Mouse (Mus musculus) heart, embryonic 11.5 days (tissue): ENCODE results near the gene Gcnt2. TPM values are rescaled to one million over a fixed set of nuclear protein-coding genes. Genes with fewer than 3 reads are reported as not detected.

Experiments
- ATAC-seq: fragments of 200-750 bp; cut with Nextera tagmentation; replicated peaks from 2 replicates; pipeline ENCODE4 v1.8.0; 2017; ENCODE audit warnings: moderate library complexity; ENCODE audit not compliant: insufficient number of reproducible peaks, low FRiP score, low TSS enrichment
- H3K27ac ChIP-seq: fragments of 300-500 bp; sonication (generic); 2 replicates; pipeline ENCODE4 v1.5.1; 2014; ENCODE audit warnings: mild to moderate bottlenecking, low read depth, low read length
- H3K27me3 ChIP-seq: fragments of 300-500 bp; sonication (generic); 2 replicates; pipeline ENCODE4 v1.6.1; 2014; ENCODE audit warnings: mild to moderate bottlenecking, low read length, mixed read lengths; ENCODE audit not compliant: control insufficient read depth, insufficient read depth
- H3K36me3 ChIP-seq: fragments of 300-500 bp; sonication (generic); 2 replicates; pipeline ENCODE4 v1.6.1; 2014; ENCODE audit warnings: mild to moderate bottlenecking, low read length, moderate library complexity, mixed read lengths; ENCODE audit not compliant: control insufficient read depth, insufficient read depth
- H3K4me1 ChIP-seq: fragments of 300-500 bp; sonication (generic); 2 replicates; pipeline ENCODE4 v1.6.1; 2014; ENCODE audit warnings: low read length; ENCODE audit not compliant: control insufficient read depth, insufficient read depth
- H3K4me2 ChIP-seq: fragments of 300-500 bp; sonication (generic); 2 replicates; pipeline ENCODE4 v1.6.1; 2014; ENCODE audit warnings: mild to moderate bottlenecking, moderate library complexity
- H3K4me3 ChIP-seq: fragments of 300-500 bp; sonication (generic); 2 replicates; pipeline ENCODE4 v1.5.1; 2014; ENCODE audit warnings: low read depth, low read length
- H3K9ac ChIP-seq: fragments of 300-500 bp; sonication (generic); 2 replicates; pipeline ENCODE4 v1.6.1; 2014; ENCODE audit warnings: mild to moderate bottlenecking, low read depth, low read length, moderate library complexity
- H3K9me3 ChIP-seq: fragments of 300-500 bp; sonication (generic); replicated peaks from 2 replicates; pipeline ENCODE4 v1.6.1; 2016; ENCODE audit warnings: low read length; ENCODE audit not compliant: control insufficient read depth
- WGBS: fragments of 180-500 bp; shearing (Covaris S2); extraction: QIAGEN DNeasy Blood & Tissue Kit; methylation state at CpG from one replicate; pipeline ENCODE4 v1.1.7; 2014; ENCODE audit not compliant: insufficient replicate concordance; 5-methylcytosine and 5-hydroxymethylcytosine counted together
- polyA plus RNA-seq: library from polyadenylated mRNA; unstranded; fragments of >200 nt; fragmentation: Nextera tagmentation; extraction: Ambion mirVana; gene quantifications from 2 replicates; pipeline ENCODE4 v1.2.1, GENCODE M21; 2014

Gene Gcnt2
- polyA plus RNA-seq, 1 experiment from 2014 or later, result 4.1 TPM

DNA sequence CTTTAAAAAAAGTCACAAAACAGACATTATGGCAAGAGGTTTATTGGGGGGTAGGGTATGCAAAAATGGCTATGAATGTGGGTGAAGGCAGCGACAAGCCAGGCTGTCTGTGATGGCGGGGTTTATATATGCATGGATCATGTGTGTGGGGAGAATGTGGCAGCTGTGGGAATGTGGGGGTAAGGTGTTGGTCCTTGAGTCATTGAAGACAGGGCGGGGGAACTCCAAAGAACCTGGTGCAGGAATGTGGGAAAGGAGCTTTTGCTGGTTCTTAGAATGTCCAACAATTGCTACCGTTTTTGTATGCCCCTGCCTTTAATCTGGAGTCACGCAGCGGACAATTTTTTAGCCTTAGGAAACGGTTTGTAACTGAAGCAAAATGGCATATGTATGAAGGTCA lies 44.5 kb downstream of the Gcnt2 start:
- ATAC-seq, result no peak
- WGBS, result 89% methylated on average over 7 of the region's 7 CpGs

DNA sequence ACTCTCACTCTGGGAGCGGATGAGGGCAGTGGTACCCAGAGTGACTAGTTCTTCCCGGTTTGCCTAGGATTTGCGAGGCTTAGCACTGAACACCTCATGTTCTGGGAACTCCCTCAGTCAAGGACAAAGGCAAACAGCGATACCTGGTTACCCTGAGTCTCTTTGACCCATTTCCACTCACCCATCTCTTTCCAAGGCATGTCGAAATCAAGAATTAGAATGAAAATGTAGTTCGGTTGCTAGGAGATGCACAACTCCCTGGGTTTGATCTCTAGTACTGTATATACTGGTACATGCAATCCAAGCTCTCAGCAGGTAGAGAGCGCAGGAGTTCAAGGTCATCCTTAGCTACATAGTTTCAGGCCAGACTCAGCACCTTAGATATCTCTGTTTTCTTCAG lies 47.0 kb downstream of the Gcnt2 start:
- no peak for ATAC-seq
- H3K4me1 ChIP-seq, result no peaks in the 10 kb centered on the region
- H3K36me3 ChIP-seq, result no peaks in the 10 kb centered on the region
- no peaks in the 10 kb centered on the region for H3K9me3 ChIP-seq
- no peak overlapping the region for H3K9ac ChIP-seq
- H3K27ac ChIP-seq, result no peak overlapping the region
- 83% methylated on average over 7 of the region's 7 CpGs for WGBS
- no peaks in the 10 kb centered on the region for H3K27me3 ChIP-seq
- no peak overlapping the region for H3K4me3 ChIP-seq
- no peak overlapping the region for H3K4me2 ChIP-seq

More for the DNA sequence above, 44.5 kb downstream of the Gcnt2 start:
- no peak overlapping the region for H3K4me3 ChIP-seq
- H3K4me1 ChIP-seq, result no peaks in the 10 kb centered on the region
- no peak overlapping the region for H3K27ac ChIP-seq
- no peak overlapping the region for H3K9ac ChIP-seq
- no peaks in the 10 kb centered on the region for H3K9me3 ChIP-seq
- H3K27me3 ChIP-seq, result no peaks in the 10 kb centered on the region
- H3K4me2 ChIP-seq, result no peak overlapping the region
- H3K36me3 ChIP-seq, result no peaks in the 10 kb centered on the region

DNA sequence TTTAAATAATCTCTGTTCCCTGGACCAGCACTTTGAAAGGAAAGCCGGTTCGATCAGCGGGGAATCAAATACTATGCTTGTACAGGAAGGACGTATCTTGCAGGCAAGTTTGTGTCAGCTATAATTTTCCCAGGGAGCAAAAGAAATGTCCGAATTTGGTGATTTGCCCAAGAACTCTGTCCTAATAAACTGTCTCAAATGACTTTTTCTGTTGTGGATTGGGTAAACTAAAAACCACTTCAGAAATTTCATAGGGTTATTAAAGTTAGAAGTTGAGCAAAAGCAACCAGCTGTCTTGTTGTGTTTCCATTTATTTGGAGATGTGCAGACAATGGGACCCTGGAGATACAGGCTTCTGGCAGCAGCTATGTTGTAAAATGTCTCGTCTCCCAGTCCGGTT lies 47.7 kb downstream of the Gcnt2 start:
- Histone ChIP-seq H3K9ac (no peak overlapping the region), H3K4me1 (no peaks in the 10 kb centered on the region), H3K9me3 (no peaks in the 10 kb centered on the region), H3K36me3 (no peaks in the 10 kb centered on the region), H3K4me3 (no peak overlapping the region), H3K27me3 (no peaks in the 10 kb centered on the region), H3K4me2 (no peak overlapping the region), H3K27ac (no peak overlapping the region)
- no peak for ATAC-seq
- WGBS, result 65% methylated on average over 7 of the region's 7 CpGs

GRCm38 (mm10) chr13:40908044-40908443 lies 48.5 kb downstream of the Gcnt2 start:
- Histone ChIP-seq H3K9ac (no peak overlapping the region), H3K4me1 (no peaks in the 10 kb centered on the region), H3K4me3 (no peak overlapping the region), H3K36me3 (no peaks in the 10 kb centered on the region), H3K4me2 (no peak overlapping the region), H3K9me3 (no peaks in the 10 kb centered on the region), H3K27me3 (no peaks in the 10 kb centered on the region), H3K27ac (no peak overlapping the region)
- WGBS, result 61% methylated on average over 6 of the region's 6 CpGs
- ATAC-seq, result no peak

GRCm38 (mm10) chr13:40909060-40909459 lies 49.5 kb downstream of the Gcnt2 start:
- no peaks in the 10 kb centered on the region for H3K27me3 ChIP-seq
- H3K4me3 ChIP-seq, result no peak overlapping the region
- no peak overlapping the region for H3K27ac ChIP-seq
- WGBS, result 64% methylated on average over 8 of the region's 8 CpGs
- no peaks in the 10 kb centered on the region for H3K9me3 ChIP-seq
- no peak overlapping the region for H3K4me2 ChIP-seq
- H3K4me1 ChIP-seq, result no peaks in the 10 kb centered on the region
- no peaks in the 10 kb centered on the region for H3K36me3 ChIP-seq
- ATAC-seq, result no peak
- no peak overlapping the region for H3K9ac ChIP-seq

- H3K4me3 ChIP-seq, result no peak overlapping the region
- no peaks in the 10 kb centered on the region for H3K36me3 ChIP-seq
- H3K27ac ChIP-seq, result no peak overlapping the region
- H3K9me3 ChIP-seq, result no peaks in the 10 kb centered on the region
- H3K27me3 ChIP-seq, result no peaks in the 10 kb centered on the region
- no peak overlapping the region for H3K4me2 ChIP-seq
- no peak overlapping the region for H3K9ac ChIP-seq
- 86% methylated on average over 6 of the region's 6 CpGs for WGBS
- no peaks in the 10 kb centered on the region for H3K4me1 ChIP-seq
- ATAC-seq, result no peak
Measured at GRCm38 (mm10) chr13:40910047-40910446, 50.5 kb downstream of the Gcnt2 start.

GRCm38 (mm10) chr13:40911951-40912350 lies 52.4 kb downstream of the Gcnt2 start:
- 81% methylated on average over 6 of the region's 6 CpGs for WGBS
- ATAC-seq, result no peak

DNA sequence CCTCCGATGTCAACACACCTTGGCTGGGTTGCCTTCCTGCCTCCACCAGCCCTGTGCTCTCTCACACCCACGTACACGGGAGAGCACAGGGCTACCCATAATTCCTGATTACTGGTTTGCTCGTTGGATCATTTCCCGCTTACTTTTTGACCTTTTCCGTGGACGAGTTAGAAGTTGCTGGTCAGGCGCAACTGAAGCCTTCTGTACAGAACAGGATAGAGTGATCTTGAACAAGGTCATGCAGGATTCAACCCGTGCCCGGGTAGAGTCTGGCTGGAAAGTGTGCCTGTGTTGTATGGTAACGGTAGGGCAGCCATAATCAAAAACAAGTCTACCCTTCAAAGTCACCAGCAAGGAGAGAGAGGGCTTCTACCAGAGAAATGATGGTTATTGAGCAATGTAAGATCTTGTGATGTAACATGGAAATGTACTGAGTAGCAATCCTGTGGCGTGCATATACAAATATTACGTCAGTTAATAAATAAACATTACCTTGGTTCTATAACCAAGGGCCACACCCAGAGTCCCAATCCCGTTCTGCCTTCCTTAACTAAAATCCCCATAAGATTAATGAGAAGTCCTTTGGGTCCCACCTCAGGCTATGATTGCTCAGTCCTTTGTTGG lies 54.0 kb downstream of the Gcnt2 start:
- WGBS, result 88% methylated on average over 14 of the region's 14 CpGs
- Histone ChIP-seq H3K4me3 (no peak overlapping the region), H3K27ac (no peak overlapping the region)

More at GRCm38 (mm10) chr13:40911951-40912350, 52.4 kb downstream of the Gcnt2 start:
- Histone ChIP-seq H3K27ac (no peak overlapping the region), H3K36me3 (no peaks in the 10 kb centered on the region), H3K4me2 (no peak overlapping the region), H3K4me3 (no peak overlapping the region), H3K9me3 (no peaks in the 10 kb centered on the region), H3K9ac (no peak overlapping the region), H3K27me3 (no peaks in the 10 kb centered on the region), H3K4me1 (peaks cover 6% of the 10 kb centered on the region; the same call in 1 of the 2 replicates)

DNA sequence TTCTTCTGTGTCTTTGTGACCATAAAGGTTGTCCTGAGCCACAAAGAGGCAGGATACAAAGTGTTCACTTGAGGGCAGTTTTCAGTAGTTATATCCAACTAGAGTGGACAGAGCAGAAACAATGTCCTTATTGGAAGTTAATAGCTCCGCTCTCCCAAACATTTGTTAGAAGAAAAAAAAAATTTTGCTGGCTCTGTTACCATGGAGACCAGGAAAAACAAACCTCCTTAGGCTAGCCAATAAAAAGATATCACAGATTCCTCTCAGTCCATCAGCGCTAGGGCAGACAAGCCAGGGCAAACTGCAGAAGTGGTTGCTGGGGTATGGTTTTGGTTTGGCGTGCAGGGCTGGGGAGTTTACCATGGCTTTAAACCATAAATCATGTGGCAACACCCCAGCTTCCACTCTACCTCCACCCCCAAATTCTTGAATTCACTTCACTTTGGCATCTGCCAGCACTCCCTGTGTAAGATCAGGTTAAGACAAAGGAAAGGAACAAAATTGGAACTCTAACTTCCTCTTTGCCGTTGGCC lies 54.6 kb downstream of the Gcnt2 start:
- Histone ChIP-seq H3K4me1 (peaks cover 11% of the 10 kb centered on the region; the same call in 1 of the 2 replicates), H3K36me3 (no peaks in the 10 kb centered on the region), H3K9me3 (no peaks in the 10 kb centered on the region), H3K27ac (no peak overlapping the region), H3K9ac (no peak overlapping the region), H3K4me2 (no peak overlapping the region), H3K27me3 (no peaks in the 10 kb centered on the region), H3K4me3 (no peak overlapping the region)
- WGBS, result 74% methylated on average over 4 of the region's 4 CpGs
- no peak for ATAC-seq

More for the DNA sequence above, 54.0 kb downstream of the Gcnt2 start:
- Histone ChIP-seq H3K9me3 (no peaks in the 10 kb centered on the region), H3K4me2 (no peak overlapping the region), H3K9ac (no peak overlapping the region), H3K36me3 (no peaks in the 10 kb centered on the region), H3K4me1 (peaks cover 11% of the 10 kb centered on the region; the same call in 1 of the 2 replicates), H3K27me3 (no peaks in the 10 kb centered on the region)
- ATAC-seq, result no peak
